Mouse (Mus musculus) midbrain, embryonic 15.5 days (tissue): ENCODE measurements at regions not wholly inside any gene's neighbourhood (a gene's known extent, or its start where the extent isn't known, plus 50 kb on each side); places are given as distances from the start of the nearest gene placed in this dataset.

ENCODE experiments used
- ATAC-seq: fragments of 200-750 bp; cut with Nextera tagmentation; replicated peaks from 2 replicates; pipeline ENCODE4 v1.8.0; 2017; ENCODE audit warnings: moderate TSS enrichment
- H3K27ac ChIP-seq: fragments of 300-500 bp; sonication (generic); 2 replicates; pipeline ENCODE4 v1.5.1; 2015; ENCODE audit warnings: mild to moderate bottlenecking, inconsistent platforms
- H3K27me3 ChIP-seq: fragments of 300-500 bp; sonication (generic); replicated peaks from 2 replicates; pipeline ENCODE4 v1.6.1; 2015; ENCODE audit warnings: inconsistent platforms
- H3K36me3 ChIP-seq: fragments of 300-500 bp; sonication (generic); replicated peaks from 2 replicates; pipeline ENCODE4 v1.6.1; 2015; ENCODE audit warnings: inconsistent platforms
- H3K4me1 ChIP-seq: fragments of 300-500 bp; sonication (generic); 2 replicates; pipeline ENCODE4 v1.6.1; 2015; ENCODE audit warnings: inconsistent platforms
- H3K4me2 ChIP-seq: fragments of 300-500 bp; sonication (generic); 2 replicates; pipeline ENCODE4 v1.6.1; 2015; ENCODE audit warnings: inconsistent platforms, mild to moderate bottlenecking, moderate library complexity
- H3K4me3 ChIP-seq: fragments of 300-500 bp; sonication (generic); 2 replicates; pipeline ENCODE4 v1.5.1; 2015; ENCODE audit warnings: mild to moderate bottlenecking, inconsistent platforms
- H3K9ac ChIP-seq: fragments of 300-500 bp; sonication (generic); 2 replicates; pipeline ENCODE4 v1.6.1; 2015; ENCODE audit warnings: mild to moderate bottlenecking, inconsistent platforms
- H3K9me3 ChIP-seq: fragments of 300-500 bp; sonication (generic); 2 replicates; pipeline ENCODE4 v1.6.1; 2016; ENCODE audit warnings: inconsistent platforms
- WGBS: fragments of 180-500 bp; shearing (Covaris S2); methylation state at CpG from one replicate; pipeline ENCODE4 v1.1.7; 2015; ENCODE audit warnings: mixed read lengths; 5-methylcytosine and 5-hydroxymethylcytosine counted together

GRCm38 (mm10) chr3:151997534-151998107 lies 160.2 kb upstream of the Ptgfr start:
- Histone ChIP-seq H3K36me3 (no peaks in the 10 kb centered on the region), H3K27me3 (no peaks in the 10 kb centered on the region), H3K9ac (no peak overlapping the region), H3K27ac (no peak overlapping the region), H3K9me3 (no peaks in the 10 kb centered on the region), H3K4me3 (no peak overlapping the region), H3K4me2 (no peak overlapping the region), H3K4me1 (no peaks in the 10 kb centered on the region)
- WGBS = 87% methylated on average over 4 of the region's 4 CpGs
- ATAC-seq = no peak

GRCm38 (mm10) chr3:151997111-151997510 lies 159.7 kb upstream of the Ptgfr start:
- 89% methylated on average over 4 of the region's 4 CpGs for WGBS
- H3K27me3 ChIP-seq = no peaks in the 10 kb centered on the region
- no peak overlapping the region for H3K4me3 ChIP-seq
- H3K4me2 ChIP-seq = no peak overlapping the region
- H3K9ac ChIP-seq = no peak overlapping the region
- no peaks in the 10 kb centered on the region for H3K36me3 ChIP-seq
- H3K27ac ChIP-seq = no peak overlapping the region
- H3K4me1 ChIP-seq = no peaks in the 10 kb centered on the region
- H3K9me3 ChIP-seq = no peaks in the 10 kb centered on the region
- no peak for ATAC-seq

DNA sequence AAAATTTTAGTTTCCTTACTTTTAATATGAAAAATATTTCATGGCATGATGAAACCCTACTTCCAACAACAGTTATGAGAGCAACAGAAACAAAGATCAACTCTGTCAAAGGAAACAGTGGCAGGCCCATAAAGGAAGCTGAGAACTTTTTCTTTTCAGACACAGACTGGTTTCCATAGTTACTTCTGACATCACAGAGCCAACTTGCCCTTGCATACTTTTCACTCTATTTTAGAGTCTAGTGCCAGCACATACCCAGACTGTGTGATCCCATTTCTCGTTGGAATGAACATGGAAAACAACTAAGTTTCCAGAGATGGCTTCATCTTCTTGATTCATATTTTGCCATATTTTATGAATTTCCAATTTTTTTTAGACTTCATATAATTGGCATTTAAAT lies 150.8 kb upstream of the Ptgfr start:
- no peak overlapping the region for H3K4me3 ChIP-seq
- H3K9ac ChIP-seq = no peak overlapping the region
- H3K27ac ChIP-seq = no peak overlapping the region
- no peaks in the 10 kb centered on the region for H3K27me3 ChIP-seq
- no peaks in the 10 kb centered on the region for H3K9me3 ChIP-seq
- no peaks in the 10 kb centered on the region for H3K36me3 ChIP-seq
- no peaks in the 10 kb centered on the region for H3K4me1 ChIP-seq
- no peak overlapping the region for H3K4me2 ChIP-seq
- no peak for ATAC-seq
- WGBS = 61% methylated on average over 1 of the region's 1 CpGs

- Histone ChIP-seq H3K9me3 (no peaks in the 10 kb centered on the region), H3K27ac (no peak overlapping the region), H3K27me3 (no peaks in the 10 kb centered on the region), H3K36me3 (no peaks in the 10 kb centered on the region), H3K9ac (no peak overlapping the region), H3K4me3 (no peak overlapping the region), H3K4me1 (no peaks in the 10 kb centered on the region), H3K4me2 (no peak overlapping the region)
- no peak for ATAC-seq
- WGBS = 65% methylated on average over 1 of the region's 1 CpGs
These were observed 140.7 kb upstream of the Ptgfr start for GRCm38 (mm10) chr3:151978136-151978535.

DNA sequence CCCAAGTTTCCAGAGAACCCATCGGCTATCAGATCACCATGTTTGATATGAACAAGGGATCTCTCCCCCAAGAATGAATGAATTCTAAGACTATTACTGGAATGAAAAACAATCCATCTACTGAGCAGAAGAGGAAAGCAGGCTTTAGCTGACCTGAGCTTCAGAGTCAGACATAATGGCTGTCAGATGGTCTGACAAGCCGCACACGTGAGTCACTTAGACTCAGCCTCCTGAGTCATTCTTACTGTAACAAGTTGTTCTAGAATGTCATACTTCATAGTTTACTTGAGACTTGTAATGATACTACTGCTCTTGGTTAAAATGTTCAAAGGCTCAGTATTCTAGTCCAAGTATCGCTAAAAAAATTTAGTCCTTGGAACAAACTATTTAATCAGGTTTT lies 140.2 kb upstream of the Ptgfr start:
- Histone ChIP-seq H3K4me2 (no peak overlapping the region), H3K4me3 (no peak overlapping the region), H3K4me1 (no peaks in the 10 kb centered on the region), H3K36me3 (no peaks in the 10 kb centered on the region), H3K27ac (no peak overlapping the region), H3K9me3 (no peaks in the 10 kb centered on the region), H3K27me3 (no peaks in the 10 kb centered on the region), H3K9ac (no peak overlapping the region)
- 94% methylated on average over 4 of the region's 4 CpGs for WGBS
- ATAC-seq = no peak

DNA sequence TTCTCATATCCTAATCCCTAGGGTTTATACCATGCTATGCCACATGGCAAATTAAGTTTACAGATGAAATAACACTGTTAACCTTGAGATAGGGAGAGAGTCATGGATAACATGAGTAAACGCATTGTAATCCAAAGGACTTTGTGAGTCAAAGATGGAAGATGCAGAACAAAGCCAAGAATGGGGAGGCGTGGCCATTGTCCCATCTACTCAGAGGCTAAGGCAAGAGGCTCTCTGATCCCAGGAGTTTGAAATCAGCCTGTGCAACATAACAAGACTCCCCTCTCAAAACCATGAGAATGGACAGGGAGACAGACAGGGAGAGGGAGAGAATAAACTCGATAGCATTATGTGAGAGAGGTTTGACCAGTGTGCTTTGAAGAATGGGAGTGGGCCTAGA lies 112.4 kb upstream of the Ptgfr start:
- Histone ChIP-seq H3K4me1 (no peaks in the 10 kb centered on the region), H3K9me3 (no peaks in the 10 kb centered on the region), H3K9ac (no peak overlapping the region), H3K4me3 (no peak overlapping the region), H3K27ac (no peak overlapping the region), H3K36me3 (no peaks in the 10 kb centered on the region), H3K27me3 (no peaks in the 10 kb centered on the region), H3K4me2 (no peak overlapping the region)
- whole genome bisulfite sequencing = 82% methylated on average over 3 of the region's 3 CpGs
- ATAC-seq = no peak

- H3K27me3 ChIP-seq = no peaks in the 10 kb centered on the region
- no peaks in the 10 kb centered on the region for H3K9me3 ChIP-seq
- no peak for ATAC-seq
- H3K9ac ChIP-seq = no peak overlapping the region
- no peak overlapping the region for H3K27ac ChIP-seq
- H3K4me2 ChIP-seq = no peak overlapping the region
- H3K4me3 ChIP-seq = no peak overlapping the region
- 94% methylated on average over 5 of the region's 5 CpGs for WGBS
- H3K36me3 ChIP-seq = no peaks in the 10 kb centered on the region
- H3K4me1 ChIP-seq = no peaks in the 10 kb centered on the region
These were observed 110.7 kb upstream of the Ptgfr start for GRCm38 (mm10) chr3:151948015-151948645.

DNA sequence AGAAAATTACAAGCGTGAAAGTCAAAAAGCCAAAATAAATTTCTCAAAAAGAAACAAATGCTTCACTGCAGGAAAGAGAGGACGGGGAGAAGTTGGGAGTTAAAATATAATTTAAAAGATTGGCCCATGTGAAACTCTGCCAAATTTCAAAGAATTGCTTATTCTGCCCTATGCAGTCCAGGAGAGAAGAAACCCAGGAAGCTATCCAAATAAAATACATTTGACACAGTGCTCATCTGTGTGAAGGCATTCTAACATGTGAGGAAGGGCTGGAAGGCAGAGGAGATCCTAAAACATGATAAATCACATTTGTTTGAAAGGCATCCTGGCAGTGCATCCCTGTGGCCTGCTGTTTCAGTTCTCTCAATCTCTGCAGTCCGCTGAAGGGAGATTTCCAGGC lies 108.5 kb upstream of the Ptgfr start:
- Histone ChIP-seq H3K4me1 (no peaks in the 10 kb centered on the region), H3K27me3 (no peaks in the 10 kb centered on the region), H3K9ac (no peak overlapping the region), H3K27ac (no peak overlapping the region), H3K4me3 (no peak overlapping the region), H3K9me3 (no peaks in the 10 kb centered on the region), H3K4me2 (no peak overlapping the region), H3K36me3 (no peaks in the 10 kb centered on the region)
- 84% methylated on average over 3 of the region's 3 CpGs for WGBS
- no peak for ATAC-seq

- 58% methylated on average over 3 of the region's 3 CpGs for WGBS
- H3K4me2 ChIP-seq = no peak overlapping the region
These were observed 106.1 kb upstream of the Ptgfr start for GRCm38 (mm10) chr3:151943542-151943941.

GRCm38 (mm10) chr3:151938472-151939029 lies 101.1 kb upstream of the Ptgfr start:
- ATAC-seq = no peak
- Histone ChIP-seq H3K4me1 (no peaks in the 10 kb centered on the region), H3K36me3 (no peaks in the 10 kb centered on the region), H3K4me3 (no peak overlapping the region), H3K4me2 (no peak overlapping the region), H3K9ac (no peak overlapping the region), H3K9me3 (no peaks in the 10 kb centered on the region), H3K27ac (no peak overlapping the region), H3K27me3 (no peaks in the 10 kb centered on the region)
- 89% methylated on average over 2 of the region's 2 CpGs for WGBS

More at GRCm38 (mm10) chr3:151943542-151943941, 106.1 kb upstream of the Ptgfr start:
- H3K36me3 ChIP-seq = no peaks in the 10 kb centered on the region
- H3K4me1 ChIP-seq = no peaks in the 10 kb centered on the region
- no peak overlapping the region for H3K9ac ChIP-seq
- no peaks in the 10 kb centered on the region for H3K27me3 ChIP-seq
- H3K4me3 ChIP-seq = no peak overlapping the region
- H3K27ac ChIP-seq = no peak overlapping the region
- no peak for ATAC-seq
- H3K9me3 ChIP-seq = no peaks in the 10 kb centered on the region

GRCm38 (mm10) chr3:151931656-151932055 lies 94.2 kb upstream of the Ptgfr start:
- ATAC-seq = no peak
- no peak overlapping the region for H3K27ac ChIP-seq
- H3K9me3 ChIP-seq = no peaks in the 10 kb centered on the region

GRCm38 (mm10) chr3:151931096-151931495 lies 93.7 kb upstream of the Ptgfr start:
- Histone ChIP-seq H3K9me3 (no peaks in the 10 kb centered on the region), H3K9ac (no peak overlapping the region), H3K27ac (no peak overlapping the region), H3K36me3 (no peaks in the 10 kb centered on the region), H3K4me3 (no peak overlapping the region), H3K4me1 (no peaks in the 10 kb centered on the region), H3K4me2 (no peak overlapping the region), H3K27me3 (no peaks in the 10 kb centered on the region)
- ATAC-seq = no peak
- 84% methylated on average over 3 of the region's 3 CpGs for WGBS

More at GRCm38 (mm10) chr3:151931656-151932055, 94.2 kb upstream of the Ptgfr start:
- H3K36me3 ChIP-seq = no peaks in the 10 kb centered on the region
- H3K4me3 ChIP-seq = no peak overlapping the region
- no peak overlapping the region for H3K4me2 ChIP-seq
- no peaks in the 10 kb centered on the region for H3K4me1 ChIP-seq
- no peak overlapping the region for H3K9ac ChIP-seq
- H3K27me3 ChIP-seq = no peaks in the 10 kb centered on the region

DNA sequence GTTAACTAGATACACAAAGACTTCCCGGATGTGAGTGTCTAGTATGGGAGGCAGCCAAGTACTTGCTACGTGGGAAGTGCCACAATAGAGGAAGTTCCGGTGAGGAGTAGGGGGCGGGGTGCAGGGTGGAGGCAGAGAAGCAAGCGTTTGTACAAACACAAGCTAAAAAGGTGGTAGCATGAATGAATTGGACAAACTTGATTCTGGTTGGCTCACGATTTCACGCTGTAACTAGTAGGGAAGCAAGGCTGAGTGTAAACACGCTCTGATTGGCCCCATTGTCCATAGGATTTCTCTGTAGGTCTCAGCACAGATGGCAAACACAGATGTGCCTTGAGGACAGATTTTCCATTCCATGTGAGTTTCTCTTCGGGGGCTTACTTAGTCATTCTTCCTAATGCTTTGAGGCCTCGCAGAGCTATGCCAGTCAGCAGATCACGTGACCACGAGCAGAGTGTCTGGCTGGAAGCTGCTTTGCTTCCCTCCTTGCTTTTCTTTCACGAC lies 76.6 kb upstream of the Ptgfr start:
- Histone ChIP-seq H3K27ac (no peak overlapping the region), H3K4me3 (peak overlapping the region; percentile 7; the same call in 1 of the 2 replicates)
- 55% methylated on average over 13 of the region's 13 CpGs for WGBS

More for the DNA sequence above, 76.6 kb upstream of the Ptgfr start:
- Histone ChIP-seq H3K4me1 (0 out of 2 replicates have a peak, but pooled peaks cover 4% of the 10 kb centered on the region), H3K27me3 (no peaks in the 10 kb centered on the region), H3K4me2 (peak overlapping the region; percentile 23; the same call in 1 of the 2 replicates), H3K36me3 (no peaks in the 10 kb centered on the region), H3K9me3 (no peaks in the 10 kb centered on the region), H3K9ac (no peak overlapping the region)
- peak; percentile 81 for ATAC-seq
